Mouse (Mus musculus) brain, embryonic 18.5 days (tissue): ENCODE measurements around the gene Pla2g15.

Experiments
- DNase-seq: peaks from one replicate; pipeline ENCODE4 v3.0.0-alpha.2; 2012; ENCODE audit warnings: low read depth, low spot score

Gene Pla2g15

DNA sequence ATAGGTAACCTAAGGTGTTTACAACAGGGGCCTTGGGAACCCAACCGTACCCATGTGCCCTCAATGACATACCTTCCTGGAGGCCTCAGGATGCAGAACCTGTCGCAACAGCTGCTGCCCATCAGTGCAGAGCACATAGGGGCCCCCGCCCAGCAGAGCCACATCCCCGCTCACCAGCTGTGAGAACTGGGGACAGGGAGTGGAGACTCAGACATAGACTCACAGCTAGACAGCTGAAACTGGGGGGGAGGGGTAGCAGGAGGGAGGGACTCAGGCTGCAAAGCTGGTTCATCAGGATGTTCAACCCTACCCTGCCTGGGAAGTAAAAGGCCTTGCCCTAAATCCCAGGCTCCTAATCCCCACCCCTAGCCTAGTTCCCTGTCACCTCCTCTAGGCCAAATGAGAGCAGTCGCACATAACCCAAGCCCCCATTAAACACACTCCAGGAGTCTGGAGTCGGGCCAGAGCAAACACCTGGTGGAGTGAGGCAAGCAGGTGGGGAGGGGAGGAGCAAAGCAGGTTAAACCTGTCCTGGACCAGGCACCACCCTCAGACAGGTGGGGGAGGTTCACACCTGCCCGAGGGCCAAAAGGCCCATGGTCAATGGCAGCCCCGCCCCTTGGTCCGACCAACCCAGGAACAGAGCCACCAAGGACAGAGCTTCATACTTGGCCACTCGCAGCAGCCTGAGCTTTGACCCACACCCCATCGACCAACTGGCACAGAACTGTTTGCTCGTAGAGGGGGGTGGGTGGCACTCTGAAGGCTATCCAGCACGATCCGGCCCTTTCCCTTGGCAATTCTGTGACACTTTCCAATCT is 15.2 kb upstream of the Pla2g15 start:
- DNase-seq = no peak

DNA sequence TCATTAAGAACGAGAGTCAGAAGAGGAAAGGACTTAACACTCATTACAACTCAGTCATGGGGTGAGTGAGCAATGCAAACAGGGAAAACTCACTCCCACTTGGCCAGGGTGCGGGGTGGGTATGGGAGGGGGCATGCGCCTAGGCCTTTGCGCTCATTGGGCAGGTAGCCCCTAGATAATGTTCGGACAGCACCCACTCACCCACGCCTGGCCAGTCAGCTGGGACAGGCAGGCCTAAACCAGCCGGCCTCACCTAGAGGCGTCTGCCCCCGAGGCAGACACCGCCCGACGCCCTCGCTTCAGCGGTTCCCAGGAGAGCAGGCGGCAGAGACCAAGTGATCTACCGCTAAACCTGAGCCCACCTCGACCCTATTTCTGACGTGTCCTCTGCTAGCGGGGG is 14.5 kb upstream of the Pla2g15 start:
- DNase-seq = no peak

DNA sequence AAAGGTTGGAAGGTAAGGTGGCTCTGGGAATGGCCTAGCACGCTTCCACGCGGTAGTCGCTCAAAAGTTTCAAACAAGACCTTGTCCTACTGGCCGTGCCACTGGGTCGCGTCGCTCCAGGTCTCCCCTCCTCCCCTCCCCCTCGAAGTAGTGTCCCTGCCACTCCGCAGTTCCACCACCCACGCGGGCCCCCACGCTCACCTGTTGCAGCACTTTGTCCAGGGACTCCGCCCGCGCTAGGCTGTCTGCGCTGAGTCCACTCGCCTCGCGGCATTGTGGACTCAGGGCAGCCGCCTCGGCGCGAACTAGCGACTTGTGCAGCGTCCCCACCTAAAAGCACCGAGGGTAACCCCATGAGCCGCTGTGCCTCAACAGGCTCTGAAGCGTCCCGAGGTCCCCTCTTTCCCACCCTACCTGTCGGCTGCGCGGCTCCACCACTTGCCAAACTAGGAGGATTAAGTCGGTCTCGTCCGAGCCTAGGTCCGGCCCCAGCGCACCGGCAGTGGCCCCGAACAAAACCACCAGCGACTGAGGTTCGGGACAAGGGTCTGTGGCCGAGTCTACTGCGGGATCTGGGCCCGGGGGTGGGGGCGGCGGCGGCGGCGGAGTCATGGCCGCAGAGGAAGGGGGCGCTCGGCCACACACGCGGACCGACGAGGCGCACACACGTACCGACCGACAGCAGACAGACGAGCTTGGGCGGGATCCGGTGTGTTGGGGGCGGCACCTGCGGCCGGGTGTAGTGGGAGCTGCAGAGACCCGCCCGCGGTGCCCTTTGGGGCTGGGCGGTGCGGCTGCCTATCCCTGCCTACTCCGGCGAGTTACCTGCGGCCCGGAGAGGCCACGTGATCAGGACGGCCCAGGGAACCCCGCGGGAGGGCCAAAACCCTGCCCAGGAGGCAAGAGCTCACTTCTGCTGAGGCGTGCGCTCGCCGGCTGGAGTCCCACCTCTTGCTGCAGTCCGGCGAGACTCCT is 13.8 kb upstream of the Pla2g15 start, which contains the start of gene Esrp2:
Esrp2 (minus strand) TSS at position 819 of the 975 bp plus-strand sequence.
- no peak for DNase-seq

DNA sequence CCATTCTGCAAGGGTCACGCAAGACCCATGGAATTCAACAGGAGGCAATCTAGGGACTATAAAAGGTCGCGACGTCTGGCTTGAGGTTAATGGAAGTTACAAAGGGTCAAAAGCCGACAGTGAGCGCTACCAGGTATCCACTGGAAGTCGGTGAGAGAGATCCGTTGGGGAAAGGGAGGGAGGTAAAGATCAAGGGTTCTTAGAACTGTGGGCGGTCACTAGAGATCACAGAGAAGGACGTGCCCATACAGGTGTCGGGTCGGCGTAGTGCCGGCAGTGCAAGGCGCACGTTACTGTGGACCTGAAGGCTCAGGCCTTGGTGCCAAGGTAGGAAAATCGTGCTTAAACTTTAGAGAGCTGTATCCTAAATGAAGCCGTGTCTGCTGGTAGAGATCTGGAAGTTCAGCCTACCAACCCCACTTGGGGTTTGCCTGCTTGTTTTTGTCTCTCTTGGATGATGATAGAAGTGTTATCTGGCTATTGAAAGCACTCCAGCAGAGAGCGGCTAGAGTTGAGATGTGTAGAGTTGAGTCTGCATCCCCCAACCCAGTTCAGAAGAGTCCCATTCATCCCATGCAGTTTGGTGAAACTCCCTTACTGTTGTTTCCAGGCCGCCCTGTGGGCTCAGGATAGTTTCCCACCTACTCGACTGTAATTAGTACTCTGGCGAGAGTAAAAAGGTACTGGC is 12.8 kb upstream of the Pla2g15 start:
- DNase-seq = no peak

DNA sequence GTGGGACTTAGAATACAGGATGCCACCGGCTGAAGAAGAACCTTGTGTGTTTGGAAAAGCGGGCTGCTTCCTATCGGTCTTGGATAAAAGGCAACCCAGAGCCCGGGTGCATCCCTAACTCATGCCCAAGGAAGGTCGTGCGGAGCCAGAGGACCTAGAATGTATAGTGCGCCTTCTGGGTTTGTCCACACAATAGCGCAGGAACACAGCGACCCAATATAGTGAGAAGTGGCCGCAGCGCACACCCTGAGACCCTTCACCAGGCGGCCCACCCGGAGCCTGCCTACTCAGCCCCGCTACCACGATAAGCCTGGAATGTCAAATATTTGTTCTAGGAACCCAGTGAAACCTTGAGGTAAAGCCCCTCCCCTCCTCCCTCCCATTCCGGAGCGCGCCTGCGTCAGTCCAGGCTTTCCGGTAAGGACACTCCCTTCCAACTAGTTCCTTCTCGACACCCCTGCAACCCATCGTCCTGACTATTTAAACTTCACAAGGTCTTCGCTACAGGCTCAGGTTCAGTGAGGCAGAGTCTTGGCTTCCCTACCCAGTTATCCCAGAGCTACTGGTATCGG is 12.2 kb upstream of the Pla2g15 start:
- no peak for DNase-seq

DNA sequence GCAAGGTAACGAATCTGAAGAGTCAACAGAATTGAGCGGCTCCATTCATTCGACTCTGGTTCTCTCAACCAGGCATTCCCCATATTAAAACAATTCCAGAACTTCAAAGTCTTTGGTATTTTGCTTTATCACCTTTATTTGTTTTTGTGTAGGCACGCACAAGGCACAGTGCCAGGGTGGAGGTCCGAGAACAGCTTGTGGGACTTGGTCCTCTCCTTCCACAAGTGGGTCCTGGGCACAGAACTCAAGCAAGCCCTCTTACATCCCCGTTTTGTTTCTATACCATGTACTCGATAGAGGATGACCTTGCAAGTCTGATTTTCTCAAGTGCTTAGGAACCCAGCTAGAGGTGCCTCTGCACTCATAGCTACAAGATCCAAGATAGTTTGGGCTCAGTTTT is 11.6 kb upstream of the Pla2g15 start:
- DNase-seq = no peak

DNA sequence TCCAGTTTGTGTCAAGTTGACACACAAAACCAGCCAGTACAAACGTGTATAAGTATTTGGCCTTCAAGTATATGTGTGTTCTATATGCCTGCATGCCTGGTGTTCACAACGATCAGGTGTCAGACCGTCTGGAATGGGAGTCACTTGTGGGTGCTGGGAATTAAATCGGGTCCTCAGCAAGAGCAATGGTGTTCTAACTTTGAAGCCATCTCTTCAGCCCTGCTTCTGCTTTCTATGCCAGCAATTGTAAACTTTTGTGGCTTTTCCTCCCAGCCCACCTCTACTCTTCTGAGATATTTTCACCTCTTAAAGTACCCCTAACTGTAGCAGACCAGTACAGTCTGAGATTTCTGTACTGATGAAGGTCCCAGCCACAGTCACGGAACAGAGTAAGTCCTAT is 10.0 kb upstream of the Pla2g15 start:
- no peak for DNase-seq

DNA sequence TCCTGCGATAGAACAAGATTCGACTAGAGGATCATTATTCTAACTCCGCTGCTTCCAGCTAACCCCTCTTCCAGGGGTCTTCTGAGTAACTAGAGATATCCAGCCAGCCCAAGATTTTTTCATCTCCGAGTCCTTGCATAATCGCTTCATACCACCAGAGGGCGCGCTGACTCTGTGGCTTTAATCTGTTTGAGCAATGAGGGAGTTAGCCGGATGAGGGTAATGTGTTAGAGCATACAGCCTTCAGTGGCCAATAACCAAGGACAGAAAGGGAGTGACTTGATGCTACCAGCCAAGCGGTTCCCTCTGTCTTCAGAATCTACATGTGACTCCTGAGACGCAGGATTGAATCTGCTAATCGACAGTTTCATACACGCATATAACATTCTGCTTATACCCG is 9.4 kb upstream of the Pla2g15 start:
- DNase-seq = peak; percentile 30

DNA sequence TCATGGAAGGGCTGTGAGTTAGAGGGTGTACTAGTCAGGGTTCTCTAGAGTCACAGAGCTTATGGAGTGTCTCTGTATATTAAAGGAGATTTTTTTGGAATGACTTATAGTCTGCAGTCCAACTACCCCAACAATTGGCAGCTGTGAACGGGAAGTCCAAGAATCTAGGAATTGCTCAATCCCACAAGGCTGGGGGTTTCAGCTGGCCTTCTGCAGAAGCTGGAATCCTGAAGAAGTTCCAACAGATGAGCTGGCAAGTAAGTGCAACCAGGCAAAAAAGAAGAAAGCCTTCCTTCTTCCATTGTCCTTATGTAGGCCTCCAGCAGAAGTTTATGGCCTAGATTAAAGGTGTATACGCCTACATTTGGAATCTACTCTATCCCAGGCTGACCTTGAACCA is 4.9 kb upstream of the Pla2g15 start:
- no peak for DNase-seq

DNA sequence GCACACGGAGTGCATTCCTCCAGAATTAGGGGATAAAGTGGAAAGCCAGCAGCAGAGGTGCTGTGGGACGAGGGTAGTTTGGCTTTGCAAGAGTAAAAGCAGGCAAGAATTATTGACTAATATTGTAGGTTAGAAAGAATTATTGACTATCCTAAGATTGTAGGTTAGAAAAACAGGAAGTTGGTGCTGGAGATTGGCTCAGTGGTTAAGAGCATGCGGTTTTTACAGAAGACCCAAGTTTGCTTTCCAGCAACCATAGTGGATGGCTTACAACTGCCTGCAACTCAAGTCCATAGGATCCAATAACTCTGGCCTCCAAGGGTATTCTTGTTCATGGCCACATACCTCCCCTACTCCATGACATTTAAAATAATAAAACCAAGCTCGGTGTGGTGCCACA is 4.2 kb upstream of the Pla2g15 start:
- no peak for DNase-seq

DNA sequence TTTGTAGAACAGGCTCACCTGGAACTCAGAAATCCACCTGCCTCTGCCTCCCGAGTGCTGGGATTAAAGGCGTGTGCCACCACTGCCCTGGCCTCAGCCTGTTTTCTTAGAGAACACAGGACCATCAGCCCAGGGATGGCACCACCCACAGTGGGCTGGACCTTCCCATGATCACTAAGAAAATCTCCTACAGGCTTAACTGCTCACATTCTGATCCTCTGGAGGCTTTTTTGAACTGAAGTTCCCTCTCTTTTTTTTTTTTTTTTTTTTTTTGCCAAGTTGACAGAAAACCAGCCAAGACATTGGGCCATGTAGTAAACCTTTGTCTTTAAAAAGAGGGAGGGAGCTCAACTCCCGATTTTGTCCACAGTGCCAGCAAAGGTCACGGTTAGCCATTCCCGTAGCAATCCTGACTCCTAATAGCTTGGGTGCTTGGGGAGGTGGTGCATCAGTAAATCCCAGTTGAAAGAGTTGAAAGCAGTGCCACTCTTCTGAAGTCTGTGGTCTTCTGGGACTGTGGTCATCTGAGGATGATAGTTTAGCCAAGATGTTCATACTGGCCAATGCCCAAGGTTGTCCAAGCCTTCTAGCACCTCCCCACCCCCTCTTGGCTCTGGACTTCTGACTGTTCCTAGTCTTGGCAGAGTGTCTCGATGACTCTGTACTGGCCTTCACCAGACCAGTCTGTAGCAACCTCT is 2.2 kb upstream of the Pla2g15 start:
- DNase-seq = no peak

DNA sequence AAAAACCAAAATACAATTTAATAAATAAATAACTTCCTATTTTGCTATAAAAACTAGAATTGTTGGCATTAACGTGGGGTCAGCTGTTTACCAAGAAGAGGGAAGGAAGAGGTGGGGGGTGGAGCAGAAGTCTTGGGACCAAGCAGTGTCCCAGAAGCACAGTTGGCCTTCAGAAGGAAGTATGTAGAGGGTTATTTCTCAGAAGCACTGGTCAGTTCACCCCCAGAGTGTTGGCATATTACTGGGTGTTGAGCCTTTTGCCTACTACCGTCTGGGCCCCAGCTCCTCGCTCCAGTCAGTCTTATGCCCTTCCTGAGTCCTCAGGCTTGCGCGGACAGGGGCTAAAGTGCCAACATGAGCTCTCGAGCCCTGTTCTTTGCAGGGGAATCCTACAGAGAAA is 1.2 kb upstream of the Pla2g15 start:
- no peak for DNase-seq

DNA sequence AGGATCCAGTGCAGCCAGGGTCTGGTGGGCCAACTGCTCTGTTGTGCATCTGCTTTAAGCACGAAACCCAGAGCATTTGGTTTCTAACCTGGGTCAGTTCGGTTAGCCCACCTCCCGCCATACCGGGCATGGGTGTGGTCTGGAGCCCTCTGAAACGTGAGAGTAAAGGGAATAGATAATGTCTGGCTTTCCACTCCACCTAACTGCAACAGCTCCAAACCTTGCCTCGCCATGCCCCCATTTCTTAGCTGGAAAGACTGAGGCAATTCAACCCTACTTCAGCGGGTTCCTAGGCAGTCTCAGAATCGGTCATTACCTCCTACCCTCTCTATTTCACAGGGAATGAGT is 428 bp downstream of the Pla2g15 start:
- DNase-seq = no peak

DNA sequence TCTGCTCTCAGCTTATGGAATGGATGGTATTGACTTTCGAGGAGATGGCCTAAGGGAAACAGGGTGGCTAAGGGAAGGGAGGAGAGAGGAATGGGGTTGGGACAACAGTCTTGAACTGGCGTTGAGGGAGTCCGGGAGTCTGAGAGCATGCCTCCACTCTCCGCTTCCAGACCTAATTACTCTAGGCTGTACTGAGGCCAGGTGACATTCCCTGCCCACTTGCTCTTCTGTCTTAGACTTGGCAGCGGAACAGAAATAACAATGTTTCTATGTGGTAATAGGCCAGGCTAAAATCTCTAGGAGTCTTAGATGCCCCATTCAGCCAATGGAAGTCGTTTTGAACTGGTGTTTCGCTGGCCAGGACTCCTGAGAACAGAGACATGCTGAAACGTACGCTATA is 842 bp downstream of the Pla2g15 start:
- DNase-seq = no peak

DNA sequence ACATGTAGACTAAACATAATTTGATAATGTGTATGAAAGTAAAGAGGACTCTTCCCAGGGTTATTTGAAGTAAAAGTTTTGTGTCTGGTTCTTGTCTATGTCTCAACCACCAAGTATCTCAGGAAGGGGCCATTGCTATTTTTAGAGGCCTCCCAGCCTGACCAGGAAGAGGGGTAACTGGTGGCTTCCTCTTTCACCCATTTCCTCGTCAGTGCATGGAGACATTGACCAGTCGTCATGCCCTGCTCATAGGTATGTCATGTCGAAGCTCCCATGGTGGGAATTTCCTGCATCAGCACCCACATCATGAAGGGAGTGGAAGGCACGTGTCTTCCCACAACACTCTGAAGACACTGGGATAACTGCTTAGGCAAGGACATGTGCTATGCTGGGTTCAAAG is 2.7 kb downstream of the Pla2g15 start:
- DNase-seq = no peak

DNA sequence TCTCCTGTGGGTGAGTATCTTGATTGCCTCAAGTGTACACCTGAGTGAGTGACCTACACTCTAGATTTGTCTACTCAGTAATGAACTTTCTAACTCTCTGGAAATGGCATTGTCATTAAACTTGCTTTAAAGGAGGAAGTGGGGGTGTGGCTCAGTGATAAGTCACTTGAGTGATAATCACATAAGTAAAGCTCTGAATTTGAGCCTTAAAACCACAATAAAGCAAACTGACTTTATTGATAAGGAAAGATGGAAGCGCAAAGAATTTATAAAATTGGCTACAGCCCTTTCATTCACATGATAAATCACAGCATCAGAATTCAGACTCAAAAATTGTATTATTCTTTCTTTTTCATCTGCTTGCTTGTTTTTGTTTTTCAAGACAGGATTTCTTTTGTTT is 7.2 kb downstream of the Pla2g15 start:
- no peak for DNase-seq

DNA sequence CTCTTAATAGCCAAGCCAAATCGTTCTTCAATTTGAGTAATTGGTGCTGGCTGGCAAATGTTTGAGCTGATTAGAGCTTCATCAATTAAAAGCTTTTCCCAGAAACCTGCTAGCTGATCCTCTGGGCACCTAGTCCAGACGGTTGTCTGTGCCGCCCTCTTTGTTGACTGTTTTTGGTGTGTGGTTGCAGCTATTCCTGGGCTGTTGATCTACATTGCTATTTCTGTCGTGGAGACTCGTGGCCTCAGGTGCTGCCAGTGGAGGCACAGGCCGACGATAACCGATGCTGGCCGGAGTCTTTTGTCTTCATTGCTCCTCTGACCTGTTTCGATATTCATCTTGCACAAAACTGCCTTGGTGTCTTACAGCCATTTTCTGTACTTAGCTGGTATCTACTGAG is 8.2 kb downstream of the Pla2g15 start:
- DNase-seq = no peak

DNA sequence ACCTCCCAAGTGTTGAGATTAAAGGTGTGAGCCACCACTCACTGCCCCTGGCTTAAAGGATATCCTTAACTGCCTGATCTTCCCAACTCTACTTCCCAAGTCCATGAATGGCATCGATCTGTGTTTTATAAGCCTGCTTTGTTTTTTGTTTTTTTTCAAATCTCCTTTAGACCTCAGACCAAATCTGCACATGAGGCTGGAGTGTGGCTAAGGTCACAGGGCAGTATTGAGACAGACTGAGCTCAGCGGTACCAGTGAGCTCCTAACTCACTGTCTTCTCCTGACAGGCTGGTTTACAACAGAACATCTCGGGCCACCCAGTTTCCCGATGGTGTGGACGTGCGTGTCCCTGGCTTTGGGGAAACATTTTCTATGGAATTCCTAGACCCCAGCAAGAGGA is 9.7 kb downstream of the Pla2g15 start:
- no peak for DNase-seq

DNA sequence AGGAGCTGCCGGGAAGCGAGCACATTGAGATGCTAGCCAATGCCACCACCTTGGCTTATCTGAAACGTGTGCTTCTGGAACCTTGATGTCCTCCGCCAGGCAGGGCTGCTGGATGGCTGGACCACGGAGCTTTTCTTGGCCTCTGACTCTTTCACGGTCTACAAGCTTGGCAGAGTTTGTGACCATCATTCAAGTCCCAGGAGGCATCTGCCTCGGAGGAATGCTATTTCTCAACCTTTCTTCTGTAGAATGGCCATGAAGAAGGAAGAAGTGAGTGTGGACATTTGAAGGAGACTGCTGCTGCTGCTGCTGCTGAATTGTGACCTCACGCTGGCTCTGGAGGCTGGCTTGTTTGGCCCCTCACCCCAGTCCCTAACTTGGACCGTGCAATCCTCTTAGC is 13.1 kb downstream of the Pla2g15 start:
- DNase-seq = no peak

DNA sequence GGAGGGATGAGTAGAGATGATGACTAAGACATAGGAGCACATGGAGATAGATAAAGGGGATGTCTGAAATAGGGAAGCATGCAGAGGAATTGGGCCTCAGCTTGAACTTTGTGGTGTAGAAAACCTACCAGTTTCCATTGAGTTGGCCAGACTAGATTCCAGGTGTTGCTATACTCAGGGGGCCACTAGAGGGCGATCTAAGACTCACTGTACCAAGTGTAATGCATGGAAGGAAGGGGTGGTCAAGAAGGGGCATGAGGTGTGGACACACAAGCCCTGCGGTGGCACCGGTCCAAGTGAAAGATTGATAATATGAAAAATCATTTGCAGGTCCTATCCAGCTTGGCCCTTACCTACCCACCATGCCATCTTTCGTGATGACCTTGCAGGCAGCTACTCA is 15.3 kb downstream of the Pla2g15 start:
- DNase-seq = no peak

DNA sequence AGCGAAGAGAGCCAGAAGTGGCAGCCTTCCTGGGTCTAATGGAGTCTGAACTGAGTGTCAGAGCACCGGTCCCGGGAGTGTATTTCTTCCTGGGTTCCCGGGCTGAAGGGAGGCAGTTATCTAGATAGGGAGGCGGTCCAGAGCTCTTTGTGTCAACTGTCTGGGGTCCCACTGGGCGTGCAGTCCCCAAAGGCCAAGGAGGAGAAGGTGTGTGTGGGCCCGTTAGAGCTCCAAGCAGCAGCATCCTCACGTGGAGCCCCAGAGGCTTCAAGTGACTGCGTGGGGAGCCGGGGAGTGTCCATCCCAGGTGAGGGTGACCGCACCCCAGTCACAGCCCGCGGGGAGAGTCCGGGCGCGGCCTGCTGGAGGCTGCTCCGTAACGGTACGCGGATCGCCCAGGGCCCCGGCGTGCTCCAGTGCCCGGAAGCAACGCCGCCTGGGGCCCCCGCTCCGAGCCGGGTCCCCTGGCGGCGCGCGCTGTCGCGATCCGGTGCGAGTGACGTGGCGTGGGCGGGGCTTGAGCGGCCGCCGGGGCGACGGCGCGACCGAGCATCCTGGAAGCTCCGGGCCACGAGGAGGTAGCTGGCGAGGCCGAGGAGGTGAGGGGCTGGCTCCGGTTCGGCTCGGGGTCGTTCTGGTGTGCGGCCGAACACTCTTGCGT is 18.3 kb downstream of the Pla2g15 start, which contains the start of gene Slc7a6:
Slc7a6 (plus strand) TSS at position 502 of the 661 bp plus-strand sequence.
- DNase-seq = no peak
